Mouse (Mus musculus): Measurements from ENCODE around the gene Fbxw20. TPM values are rescaled to one million over a fixed set of nuclear protein-coding genes. Genes with fewer than 3 reads are reported as not detected.

Gene Fbxw20
- polyA plus RNA-seq (2012; rRNA removed; ENCODE audit: low replicate concordance), result not detected in 2 replicates

GRCm38 (mm10) chr9:109234654-109235053 lies at the start of gene Fbxw20:
Gene Fbxw20, minus strand, starts transcription at chr9:109234754.

GRCm38 (mm10) chr9:109195875-109196274 lies 38.7 kb downstream of the Fbxw20 start, which contains the start of gene Fbxw13:
Gene Fbxw13, minus strand, starts transcription at chr9:109195975.

Other genes with a start within 250 kb of the Fbxw20 start
- 0.13 and 5.4 TPM in 2 replicates for gene Ucn2, start 248.7 kb downstream of the Fbxw20 start, polyA plus RNA-seq (2012; rRNA removed; ENCODE audit: low replicate concordance)
- gene Pfkfb4, start 243.0 kb downstream of the Fbxw20 start, polyA plus RNA-seq (2012; rRNA removed; ENCODE audit: low replicate concordance), result 27.1 and 36.5 TPM in 2 replicates
- 391 TPM in 2 replicates for gene Shisa5, start 196.2 kb downstream of the Fbxw20 start, polyA plus RNA-seq (2012; rRNA removed; ENCODE audit: low replicate concordance)
- 72.5 and 97.1 TPM in 2 replicates for gene Trex1, start 175.0 kb downstream of the Fbxw20 start, polyA plus RNA-seq (2012; rRNA removed; ENCODE audit: low replicate concordance)
- 21.4 and 33.6 TPM in 2 replicates for gene Atrip, start 160.6 kb downstream of the Fbxw20 start, polyA plus RNA-seq (2012; rRNA removed; ENCODE audit: low replicate concordance)
- 6.7 and 7.9 TPM in 2 replicates for gene Ccdc51, start 152.3 kb downstream of the Fbxw20 start, polyA plus RNA-seq (2012; rRNA removed; ENCODE audit: low replicate concordance)
- gene Tma7, start 152.2 kb downstream of the Fbxw20 start, polyA plus RNA-seq (2012; rRNA removed; ENCODE audit: low replicate concordance), result 30.9 and 35.7 TPM in 2 replicates
- gene Plxnb1, start 139.4 kb downstream of the Fbxw20 start, polyA plus RNA-seq (2012; rRNA removed; ENCODE audit: low replicate concordance), result 5.2 and 25.0 TPM in 2 replicates
- not detected in 2 replicates for gene Fbxw21, start 72.7 kb downstream of the Fbxw20 start, polyA plus RNA-seq (2012; rRNA removed; ENCODE audit: low replicate concordance)
- gene Fbxw13, start 38.8 kb downstream of the Fbxw20 start, polyA plus RNA-seq (2012; rRNA removed; ENCODE audit: low replicate concordance), result not detected in 2 replicates
- not detected in 2 replicates for gene Fbxw14, start 52.9 kb upstream of the Fbxw20 start, polyA plus RNA-seq (2012; rRNA removed; ENCODE audit: low replicate concordance)
- gene Fbxw28, start 104.9 kb upstream of the Fbxw20 start, polyA plus RNA-seq (2012; rRNA removed; ENCODE audit: low replicate concordance), result not detected in 2 replicates
- not detected in 2 replicates for gene Fbxw22, start 169.5 kb upstream of the Fbxw20 start, polyA plus RNA-seq (2012; rRNA removed; ENCODE audit: low replicate concordance)
- gene Fbxw16, start 214.4 kb upstream of the Fbxw20 start, polyA plus RNA-seq (2012; rRNA removed; ENCODE audit: low replicate concordance), result not detected in 2 replicates

Measured in subcutaneous adipose tissue, adult 2 months (tissue).